Mouse (Mus musculus): Measurements from ENCODE around the gene Pacsin3. TPM values are rescaled to one million over a fixed set of nuclear protein-coding genes. Genes with fewer than 3 reads are reported as not detected.

The Pacsin3 gene
- polyA plus RNA-seq, 2 experiments, result 43.2 to 73.8 TPM

DNA sequence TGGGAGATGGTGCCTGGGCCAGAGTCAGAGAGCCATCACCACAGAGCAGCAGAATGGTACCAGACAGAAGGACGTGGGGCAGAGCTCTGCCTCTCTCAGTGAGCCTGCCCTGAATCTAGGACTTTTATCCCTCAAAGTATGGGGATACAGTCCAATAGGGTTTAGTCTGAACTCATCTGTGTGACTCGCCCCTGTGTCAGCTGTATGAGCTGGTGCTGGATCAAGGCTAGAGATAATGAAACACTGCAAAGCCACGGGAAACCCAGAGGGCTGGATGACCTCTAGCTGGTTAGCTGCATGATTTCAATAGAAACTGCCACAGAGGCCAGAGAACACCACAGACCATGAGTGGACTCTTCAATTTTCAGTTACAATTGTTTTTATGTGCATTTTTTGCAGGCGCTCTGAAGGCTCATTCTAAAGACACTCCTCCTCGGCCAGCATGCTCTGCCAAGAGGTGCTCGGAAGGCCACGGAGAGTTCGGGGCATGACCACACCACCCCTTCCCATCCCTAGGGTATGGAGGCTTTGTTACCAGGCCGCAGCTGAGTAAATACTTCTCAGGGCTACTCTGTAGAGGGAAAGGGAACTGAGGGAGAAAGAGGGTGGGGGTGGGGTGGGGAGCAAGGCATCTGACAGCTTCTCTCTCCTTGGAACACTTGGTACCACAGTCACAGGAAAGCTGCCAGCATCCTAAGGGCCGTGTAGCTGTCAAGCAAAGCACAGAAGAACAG, 57.0 kb downstream of the Pacsin3 start:
- WGBS, result 72% methylated on average over 10 of the region's 10 CpGs
- no peaks in the 10 kb centered on the region for H3K9me3 ChIP-seq (ENCODE audit: control insufficient read depth, low read length)
- ATAC-seq (ENCODE audit: low FRiP score, low read depth), result no peak
- H3K4me2 ChIP-seq (replicated peaks; ENCODE audit: low read depth, low read length, severe bottlenecking), result no peak overlapping the region
- H3K9ac ChIP-seq (ENCODE audit: low read depth, low read length, severe bottlenecking), result no peak overlapping the region
- no peaks in the 10 kb centered on the region for H3K27me3 ChIP-seq (ENCODE audit: control insufficient read depth, insufficient read depth, low read length)
- H3K36me3 ChIP-seq (ENCODE audit: control insufficient read depth, insufficient read depth, low read length), result no peaks in the 10 kb centered on the region
- no peak overlapping the region for H3K4me3 ChIP-seq (replicated peaks; ENCODE audit: low read length)
- no peaks in the 10 kb centered on the region for H3K4me1 ChIP-seq (ENCODE audit: control insufficient read depth, insufficient read depth, low read length)
- no peak overlapping the region for H3K27ac ChIP-seq (replicated peaks; ENCODE audit: low read depth, low read length)
- no peak for TF ChIP-seq POLR2A (IDR thresholded peaks at IDR 0.05; ENCODE audit: borderline replicate concordance, extremely low read depth, insufficient read depth, insufficient read length)
- no peak for DNase-seq (ENCODE audit: low spot score)

GRCm38 (mm10) chr2:91314184-91314583, 58.4 kb downstream of the Pacsin3 start:
- TF ChIP-seq POLR2A (IDR thresholded peaks at IDR 0.05; ENCODE audit: borderline replicate concordance, extremely low read depth, insufficient read depth, insufficient read length), result no peak
- Histone ChIP-seq H3K4me2 (replicated peaks; ENCODE audit: low read depth, low read length, severe bottlenecking) (no peak overlapping the region), H3K9ac (ENCODE audit: low read depth, low read length, severe bottlenecking) (no peak overlapping the region), H3K4me1 (ENCODE audit: control insufficient read depth, insufficient read depth, low read length) (no peaks in the 10 kb centered on the region), H3K27me3 (ENCODE audit: control insufficient read depth, insufficient read depth, low read length) (no peaks in the 10 kb centered on the region), H3K27ac (replicated peaks; ENCODE audit: low read depth, low read length) (no peak overlapping the region), H3K9me3 (ENCODE audit: control insufficient read depth, low read length) (no peaks in the 10 kb centered on the region), H3K4me3 (replicated peaks; ENCODE audit: low read length) (no peak overlapping the region), H3K36me3 (ENCODE audit: control insufficient read depth, insufficient read depth, low read length) (no peaks in the 10 kb centered on the region)
- DNase-seq (ENCODE audit: low spot score), result no peak
- WGBS, result 71% methylated on average over 7 of the region's 7 CpGs
- ATAC-seq (ENCODE audit: low FRiP score, low read depth), result no peak

Other genes starting within 250 kb of the Pacsin3 start
- 24.9 and 28.1 TPM in 2 replicates for gene Rapsn, start 220.3 kb upstream of the Pacsin3 start, polyA plus RNA-seq (2012; rRNA removed)
- 18.5 and 26.5 TPM in 2 replicates for gene Rapsn, start 220.3 kb upstream of the Pacsin3 start, polyA plus RNA-seq (2014; fragmentation: Nextera tagmentation; extraction: Ambion mirVana)
- 158 and 203 TPM in 2 replicates for gene Psmc3, start 201.9 kb upstream of the Pacsin3 start, polyA plus RNA-seq (2012; rRNA removed)
- 287 and 305 TPM in 2 replicates for gene Psmc3, start 201.9 kb upstream of the Pacsin3 start, polyA plus RNA-seq (2014; fragmentation: Nextera tagmentation; extraction: Ambion mirVana)
- 143 and 172 TPM in 2 replicates for gene Slc39a13, start 185.5 kb upstream of the Pacsin3 start, polyA plus RNA-seq (2012; rRNA removed)
- 63.3 and 74.3 TPM in 2 replicates for gene Slc39a13, start 185.5 kb upstream of the Pacsin3 start, polyA plus RNA-seq (2014; fragmentation: Nextera tagmentation; extraction: Ambion mirVana)
- 13.7 and 14.1 TPM in 2 replicates for gene Spi1, start 173.6 kb upstream of the Pacsin3 start, polyA plus RNA-seq (2012; rRNA removed)
- 10.6 and 10.7 TPM in 2 replicates for gene Spi1, start 173.6 kb upstream of the Pacsin3 start, polyA plus RNA-seq (2014; fragmentation: Nextera tagmentation; extraction: Ambion mirVana)
- gene Mybpc3, start 137.8 kb upstream of the Pacsin3 start, polyA plus RNA-seq (2012; rRNA removed), result 0.27 and 0.29 TPM in 2 replicates
- 0.07 and 0.12 TPM in 2 replicates for gene Mybpc3, start 137.8 kb upstream of the Pacsin3 start, polyA plus RNA-seq (2014; fragmentation: Nextera tagmentation; extraction: Ambion mirVana)
- 17.8 and 18.1 TPM in 2 replicates for gene Madd, start 72.1 kb upstream of the Pacsin3 start, polyA plus RNA-seq (2012; rRNA removed)
- gene Madd, start 72.1 kb upstream of the Pacsin3 start, polyA plus RNA-seq (2014; fragmentation: Nextera tagmentation; extraction: Ambion mirVana), result 8.6 and 9.8 TPM in 2 replicates
- 3.4 and 5.0 TPM in 2 replicates for gene Nr1h3, start 53.1 kb upstream of the Pacsin3 start, polyA plus RNA-seq (2012; rRNA removed)
- gene Nr1h3, start 53.1 kb upstream of the Pacsin3 start, polyA plus RNA-seq (2014; fragmentation: Nextera tagmentation; extraction: Ambion mirVana), result 1.5 and 2.8 TPM in 2 replicates
- gene Acp2, start 53.1 kb upstream of the Pacsin3 start, polyA plus RNA-seq (2012; rRNA removed), result 29.9 and 37.1 TPM in 2 replicates
- 31.6 and 34.2 TPM in 2 replicates for gene Acp2, start 53.1 kb upstream of the Pacsin3 start, polyA plus RNA-seq (2014; fragmentation: Nextera tagmentation; extraction: Ambion mirVana)
- gene Ddb2, start 19.0 kb upstream of the Pacsin3 start, polyA plus RNA-seq (2012; rRNA removed), result 52.8 and 56.4 TPM in 2 replicates
- gene Ddb2, start 19.0 kb upstream of the Pacsin3 start, polyA plus RNA-seq (2014; fragmentation: Nextera tagmentation; extraction: Ambion mirVana), result 14.8 and 22.0 TPM in 2 replicates
- 58.7 and 59.8 TPM in 2 replicates for gene Arfgap2, start 9.0 kb downstream of the Pacsin3 start, polyA plus RNA-seq (2012; rRNA removed)
- gene Arfgap2, start 9.0 kb downstream of the Pacsin3 start, polyA plus RNA-seq (2014; fragmentation: Nextera tagmentation; extraction: Ambion mirVana), result 76.1 and 78.8 TPM in 2 replicates
- gene 1110051M20Rik, start 188.8 kb downstream of the Pacsin3 start, polyA plus RNA-seq (2012; rRNA removed), result 34.9 and 45.0 TPM in 2 replicates
- 50.6 and 67.9 TPM in 2 replicates for gene 1110051M20Rik, start 188.8 kb downstream of the Pacsin3 start, polyA plus RNA-seq (2014; fragmentation: Nextera tagmentation; extraction: Ambion mirVana)
- 11.6 and 13.3 TPM in 2 replicates for gene Lrp4, start 201.6 kb downstream of the Pacsin3 start, polyA plus RNA-seq (2012; rRNA removed)
- gene Lrp4, start 201.6 kb downstream of the Pacsin3 start, polyA plus RNA-seq (2014; fragmentation: Nextera tagmentation; extraction: Ambion mirVana), result 6.7 and 7.3 TPM in 2 replicates

All from limb, embryonic 14.5 days (tissue).